Mouse (Mus musculus): ENCODE measurements at regions not wholly inside any gene's neighbourhood (a gene's known extent, or its start where the extent isn't known, plus 50 kb on each side); places are given as distances from the start of the nearest gene placed in this dataset.
"Not testable (repeated sequence)": the region's sequence is repeated elsewhere in the genome, so short reads cannot be mapped to it uniquely, and the experiment has no call there.

DNA sequence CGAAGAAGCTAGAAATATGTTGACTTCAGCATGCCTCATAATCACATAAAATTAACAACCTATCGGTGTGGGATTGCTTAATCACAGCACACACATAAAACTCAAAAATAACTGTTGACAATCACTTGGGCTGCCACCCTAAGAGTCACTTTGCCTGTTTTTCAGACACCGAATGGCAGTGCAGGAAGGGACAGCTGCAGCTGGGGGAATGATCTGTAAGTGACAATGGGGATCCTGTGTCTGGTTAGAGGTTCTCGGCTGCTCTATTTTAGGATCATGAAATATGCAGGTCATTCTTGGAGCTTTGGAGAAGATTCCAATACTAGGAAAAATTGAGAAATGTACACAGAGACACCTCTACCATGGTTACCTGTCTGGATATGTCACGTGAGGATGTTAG, 54.4 kb upstream of the Tcf12 start:
- no peak for DNase-seq

DNA sequence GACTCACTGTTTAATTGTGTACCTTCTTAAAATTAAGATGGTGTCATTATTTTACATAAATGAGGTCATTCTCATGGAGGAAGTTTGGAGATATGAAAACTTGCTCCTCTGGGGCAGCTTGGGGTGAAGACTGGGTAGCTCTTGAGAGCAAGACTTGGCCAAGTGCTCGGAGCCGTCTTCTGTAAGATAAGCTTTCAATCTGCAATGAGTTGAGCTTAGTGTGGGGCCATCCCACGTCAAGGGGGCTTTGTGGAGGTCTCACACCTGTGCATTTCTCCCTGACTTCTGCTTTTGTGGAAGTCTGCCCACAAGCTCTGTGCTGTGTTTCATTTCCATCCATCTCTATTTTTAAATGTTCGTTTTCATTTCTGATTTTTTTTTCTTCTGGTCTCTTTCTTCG, 54.9 kb upstream of the Tcf12 start:
- DNase-seq = no peak

DNA sequence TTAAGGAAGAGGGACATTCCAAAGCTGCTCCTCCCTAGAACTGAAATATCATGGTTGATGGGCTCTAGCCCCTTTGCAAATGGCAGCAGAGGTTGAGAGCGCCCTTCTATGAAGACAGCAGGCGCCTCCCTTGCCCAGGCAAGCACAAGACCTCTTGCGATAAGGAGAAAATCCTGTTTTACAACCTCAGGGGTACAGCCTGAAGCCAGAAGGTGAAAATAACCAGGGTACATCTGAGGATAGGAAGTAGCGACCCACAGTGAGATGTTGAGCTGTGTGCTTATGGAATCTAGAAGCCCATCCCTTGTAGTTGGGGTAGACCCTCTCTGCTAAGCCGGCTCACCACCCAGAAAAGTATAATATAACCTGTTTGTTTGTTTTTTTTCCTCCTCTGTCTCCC, 57.6 kb upstream of the Tcf12 start:
- no peak for DNase-seq

DNA sequence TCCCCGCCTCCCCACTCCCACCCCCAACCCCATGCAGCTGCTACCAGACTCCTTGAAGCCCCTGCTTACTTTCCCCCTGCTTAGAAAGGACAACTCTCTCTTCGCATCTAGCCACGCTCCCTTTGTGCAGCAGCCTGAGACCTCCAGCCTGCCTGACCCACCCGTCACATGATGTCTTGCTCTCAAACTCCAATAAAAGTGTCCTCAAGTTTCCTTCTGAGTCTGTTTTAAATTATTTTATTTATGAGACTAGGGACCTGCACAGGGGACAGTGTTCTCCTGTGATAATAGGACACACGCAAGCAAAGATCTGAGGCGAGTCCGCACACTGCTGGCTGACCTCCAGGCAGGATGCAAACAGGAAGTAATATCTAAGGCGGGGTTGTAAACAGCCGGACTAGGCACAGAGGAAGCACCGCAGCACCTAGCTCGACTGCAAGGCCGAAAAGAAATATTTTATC, 58.1 kb upstream of the Tcf12 start:
- DNase-seq = no peak

DNA sequence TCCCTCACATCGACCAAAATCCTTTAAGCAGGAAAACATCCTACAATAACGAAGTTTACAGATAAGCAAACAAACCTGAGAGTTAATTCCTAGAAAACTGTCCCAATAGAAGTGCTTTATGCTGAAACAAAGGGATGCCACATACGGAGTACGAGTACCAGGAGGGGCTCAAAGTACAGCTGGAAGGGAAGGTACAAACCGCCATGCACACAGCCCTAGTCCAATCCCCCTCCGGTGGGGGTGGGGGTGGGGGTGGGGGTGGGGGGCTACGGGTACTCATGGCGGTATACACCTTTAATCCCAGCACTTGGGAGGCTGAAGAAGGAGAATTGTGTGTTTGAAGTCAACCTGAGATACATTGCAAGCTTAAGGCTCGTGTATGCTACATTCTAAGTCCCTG, 58.6 kb upstream of the Tcf12 start:
- DNase-seq = no peak

DNA sequence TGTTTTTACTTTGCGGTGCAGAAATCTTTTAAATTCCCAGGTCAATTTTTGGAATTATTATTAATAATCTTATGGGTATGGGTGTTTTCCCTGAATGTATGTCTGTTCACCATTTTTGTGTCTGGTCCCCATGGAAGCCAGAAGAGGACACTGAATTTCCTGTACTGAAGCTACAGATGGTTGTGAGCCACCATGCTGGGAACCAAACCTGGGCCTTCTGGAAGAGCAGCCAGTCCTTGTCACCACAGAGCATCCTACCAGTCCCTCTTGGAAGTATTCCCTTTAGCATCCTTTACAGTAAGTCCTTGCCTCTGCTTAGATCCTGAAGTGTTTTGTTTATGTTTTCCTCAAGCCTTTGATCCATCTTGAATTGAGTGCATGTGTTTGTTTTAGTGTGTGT, 60.7 kb upstream of the Tcf12 start:
- no peak for DNase-seq

DNA sequence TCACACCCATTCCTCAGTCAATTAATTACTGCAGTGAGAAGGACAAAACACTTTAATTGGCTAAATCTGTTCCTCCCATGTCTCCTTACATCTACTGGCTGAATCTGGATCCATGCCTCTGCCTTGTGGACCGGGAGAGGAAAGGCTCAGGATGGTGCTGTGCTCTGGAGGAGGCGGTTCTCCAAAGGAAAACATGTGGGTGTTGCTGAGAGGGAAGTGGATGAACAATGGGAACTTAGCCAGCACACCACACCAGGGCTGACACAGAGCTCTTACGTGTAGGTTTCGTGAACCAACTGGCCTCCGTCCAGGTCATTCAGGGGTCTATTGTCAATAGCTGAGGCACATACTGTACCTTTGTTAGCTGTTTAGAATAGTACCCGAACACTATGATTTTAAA, 69.3 kb upstream of the Tcf12 start:
- DNase-seq = no peak

DNA sequence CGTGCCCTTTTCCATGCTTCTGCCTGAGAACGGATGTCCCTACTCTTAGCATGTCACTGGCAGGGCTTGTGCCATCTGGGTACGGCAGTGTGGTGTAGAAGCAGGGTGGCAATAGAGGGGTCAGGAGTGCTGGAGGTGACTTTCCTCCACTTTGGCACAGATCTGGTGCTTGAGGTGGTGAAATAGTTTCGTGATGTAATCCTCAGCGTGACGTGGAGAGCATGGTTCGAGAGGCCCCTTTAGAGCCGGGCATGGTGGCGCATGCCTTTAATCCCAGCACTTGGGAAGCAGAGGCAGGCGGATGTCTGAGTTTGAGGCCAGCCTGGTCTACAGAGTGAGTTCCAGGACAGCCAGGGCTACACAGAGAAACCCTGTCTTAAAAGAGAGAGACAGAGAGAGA, 71.7 kb upstream of the Tcf12 start:
- no peak for DNase-seq

DNA sequence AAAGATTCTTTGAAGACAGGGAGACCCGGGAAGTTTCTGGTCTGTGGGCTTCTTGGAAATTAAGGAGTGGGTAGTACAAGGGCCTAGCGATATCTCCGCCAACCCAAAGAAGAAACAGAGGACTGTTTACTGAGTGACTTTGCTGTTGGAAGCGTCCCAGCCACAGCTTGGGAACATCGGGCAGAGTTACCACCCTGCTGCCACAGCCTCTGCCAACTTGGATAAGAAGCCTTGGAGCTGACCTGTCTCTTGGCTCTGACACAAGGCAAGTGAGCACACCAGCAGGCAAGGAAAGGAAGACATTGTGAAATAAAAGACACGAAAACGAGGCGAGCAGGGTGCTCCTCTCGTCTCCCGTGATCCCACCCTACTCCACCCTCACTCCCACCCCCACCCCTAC, 72.3 kb upstream of the Tcf12 start:
- no peak for DNase-seq

DNA sequence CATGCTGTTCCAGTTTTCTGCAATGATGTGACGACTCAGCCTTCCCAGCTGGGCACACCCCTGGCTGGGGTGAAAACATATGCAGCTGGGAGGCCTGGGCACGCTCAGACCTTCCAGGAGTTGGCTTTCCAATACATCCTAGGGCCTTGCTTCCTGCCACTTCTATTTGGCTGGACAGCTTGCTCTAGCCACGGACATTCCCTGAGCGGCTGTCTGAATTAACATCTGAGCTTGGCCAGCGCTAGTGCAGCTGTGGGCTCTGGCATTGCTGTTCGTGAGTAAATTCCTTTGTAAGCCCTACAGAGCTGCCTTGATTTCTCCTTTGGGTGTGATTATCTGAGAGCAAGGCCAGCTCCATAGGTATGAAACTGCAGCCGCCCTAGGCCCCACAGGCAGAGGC, 78.2 kb upstream of the Tcf12 start:
- no peak for DNase-seq

DNA sequence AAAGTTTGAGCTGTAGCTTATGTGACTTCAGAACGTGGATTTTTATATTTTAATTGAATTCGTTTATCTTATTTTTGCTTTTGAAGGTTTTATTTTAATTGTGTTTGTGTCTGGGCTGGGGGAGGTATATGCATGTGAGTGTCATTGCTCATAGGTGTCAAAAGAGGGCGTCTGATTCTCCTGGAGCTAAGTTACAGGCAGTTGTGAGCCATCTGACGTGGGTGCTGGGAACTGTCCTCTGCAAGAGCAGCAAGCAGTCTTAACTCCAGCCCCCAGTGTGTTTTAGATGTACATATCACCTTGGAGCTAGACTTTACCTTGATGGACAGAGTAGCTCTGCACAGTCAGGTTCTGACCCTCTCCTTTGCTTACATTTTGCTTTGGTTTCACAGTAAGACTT, 79.0 kb upstream of the Tcf12 start:
- no peak for DNase-seq

DNA sequence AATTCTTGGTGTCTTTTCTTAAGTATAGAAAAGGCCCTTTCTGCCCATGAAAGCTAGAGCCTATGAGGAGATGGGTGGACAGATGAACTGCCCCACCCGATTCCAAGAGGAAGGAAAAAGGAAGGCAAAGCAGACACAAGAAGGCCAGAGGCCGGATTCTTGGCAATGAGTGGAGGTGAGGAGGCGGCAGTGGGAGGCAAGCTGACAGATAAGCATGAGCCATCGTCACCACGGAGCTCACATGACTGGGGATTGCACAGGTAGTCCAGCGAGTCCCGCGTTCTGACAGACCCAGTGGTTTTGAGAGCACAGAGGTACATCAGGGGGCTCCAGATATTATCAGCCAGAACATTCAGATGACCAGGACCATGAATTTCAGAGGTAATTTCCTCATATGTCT, 79.4 kb upstream of the Tcf12 start:
- DNase-seq = no peak

DNA sequence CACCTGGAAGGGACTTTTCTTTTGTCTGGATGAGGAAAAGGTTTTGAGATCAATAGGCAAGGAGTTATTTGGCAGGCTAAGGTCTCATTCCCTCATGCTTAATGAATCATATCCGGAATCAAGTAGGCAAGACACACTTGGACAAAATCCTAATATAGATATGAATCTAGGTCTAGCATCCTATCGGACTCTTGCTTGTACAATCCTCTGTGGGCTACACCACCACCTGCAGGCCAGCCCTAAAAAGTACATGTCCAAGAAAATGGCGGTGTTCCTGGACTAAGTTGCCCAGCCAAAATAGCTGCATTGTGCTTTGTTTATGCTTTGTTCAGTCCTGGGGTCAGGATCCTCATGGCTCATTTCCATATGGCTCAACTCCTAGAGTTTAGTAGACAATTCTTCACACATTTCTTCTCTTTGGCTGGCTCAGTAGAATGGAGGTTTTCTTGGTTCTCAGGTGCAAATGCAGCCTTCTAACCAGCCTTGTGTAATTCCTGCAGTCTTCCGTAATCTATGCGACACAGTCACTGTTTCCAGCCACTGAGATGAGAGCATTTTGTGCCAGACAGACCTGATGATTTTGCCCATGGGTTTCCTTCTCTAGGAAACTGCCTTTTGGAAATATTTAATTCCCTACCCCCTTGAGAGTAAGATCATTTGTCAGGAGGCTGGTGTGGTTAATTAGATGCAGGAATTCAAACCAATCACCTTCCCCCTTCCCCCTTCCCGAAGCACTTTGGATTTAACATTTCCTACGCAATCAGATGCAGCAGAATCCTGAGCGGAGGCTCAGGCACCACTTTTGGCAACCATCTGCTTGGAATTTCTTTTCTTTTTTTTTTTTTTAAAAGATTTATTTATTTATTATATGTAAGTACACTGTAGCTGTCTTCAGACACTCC, 80.6 kb upstream of the Tcf12 start:
- DNase-seq = peak in 1 of 2 experiments; percentile 29

DNA sequence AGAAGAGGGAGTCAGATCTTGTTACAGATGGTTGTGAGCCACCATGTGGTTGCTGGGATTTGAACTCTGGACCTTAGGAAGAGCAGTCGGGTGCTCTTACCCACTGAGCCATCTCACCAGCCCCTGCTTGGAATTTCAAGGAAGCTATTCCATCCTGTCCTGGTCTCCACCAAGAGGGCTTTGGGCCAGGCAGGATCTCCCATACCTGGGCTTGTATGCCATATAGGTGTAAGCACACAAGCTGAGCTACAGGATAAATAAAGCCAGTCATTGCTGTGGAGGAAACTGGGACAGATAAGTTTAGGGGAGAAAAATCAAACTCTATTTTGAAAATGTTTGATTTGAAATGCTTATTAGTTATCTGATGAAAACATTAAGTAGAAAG, 81.3 kb upstream of the Tcf12 start:
- not testable (repeated sequence) for DNase-seq

DNA sequence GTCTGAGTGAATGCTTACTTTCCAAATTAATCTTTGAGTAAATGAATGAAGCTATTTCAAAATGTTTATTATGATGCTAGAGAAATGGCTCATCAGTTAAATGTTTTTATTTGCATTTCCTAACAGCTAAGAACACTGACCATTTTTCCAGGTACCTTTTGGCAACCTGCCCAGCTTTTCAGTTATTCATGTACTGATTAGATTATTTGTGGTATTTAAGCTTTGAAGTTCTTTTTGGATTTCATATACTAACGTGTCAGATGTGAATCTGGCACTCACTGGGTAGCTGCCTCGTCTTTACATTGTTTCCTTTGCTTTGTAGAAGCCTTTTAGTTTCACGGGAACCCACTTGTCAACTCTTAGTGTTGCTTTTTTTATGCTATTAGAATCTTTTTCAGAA, 79.3 kb upstream of the Zfp280d start:
- no peak for DNase-seq

DNA sequence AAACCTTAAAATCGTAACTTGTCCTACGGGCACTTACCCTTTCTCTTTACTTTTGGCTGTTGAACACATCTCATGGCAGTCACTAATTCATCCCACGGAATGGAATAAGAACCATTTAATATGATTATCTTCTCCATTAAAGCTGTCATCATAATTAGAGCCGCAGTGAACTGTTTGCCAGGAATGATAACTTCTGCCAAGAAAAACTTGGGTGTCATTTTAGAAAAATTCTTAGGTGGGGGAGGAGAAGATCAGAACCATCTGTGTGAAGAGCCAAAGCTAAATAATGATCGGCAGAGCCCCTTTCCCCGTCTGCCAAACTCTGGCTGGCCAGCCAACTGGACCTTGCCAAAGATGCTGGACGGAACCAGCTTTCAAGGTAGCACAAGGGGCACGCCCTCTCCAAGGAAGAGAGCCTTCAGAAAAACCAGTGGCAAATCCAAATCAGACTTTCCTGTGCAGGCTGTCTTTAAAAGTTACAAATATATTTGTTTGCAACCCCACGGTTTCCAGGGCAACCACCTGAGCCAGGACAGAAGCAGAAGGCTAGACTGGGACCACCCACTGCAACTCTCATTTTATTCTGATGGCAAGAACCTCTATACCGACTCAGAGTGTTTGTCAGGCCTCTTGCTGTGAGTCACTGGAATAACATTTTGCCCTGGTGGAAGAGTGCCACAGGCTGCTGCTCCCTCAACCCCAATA, 77.9 kb upstream of the Zfp280d start:
- no peak for DNase-seq

DNA sequence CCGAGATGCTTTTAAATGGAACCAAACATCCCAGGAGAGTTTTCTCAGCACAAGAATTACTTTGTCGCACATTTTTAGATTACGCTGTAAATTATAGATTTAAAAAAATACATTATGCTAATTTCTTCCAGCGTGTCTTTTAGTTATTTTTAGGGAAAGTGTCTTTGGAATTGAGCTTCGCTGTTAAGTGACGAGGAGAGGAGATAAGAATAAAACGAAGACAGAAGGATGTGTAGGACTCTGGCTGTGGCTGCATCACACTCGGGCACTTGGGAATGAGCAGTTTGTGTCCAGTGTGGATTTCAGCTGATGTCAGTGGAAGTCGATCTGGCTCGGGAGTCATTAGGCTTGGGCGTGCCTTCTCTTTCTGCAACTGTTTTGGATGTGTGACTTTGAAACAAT, 77.3 kb upstream of the Zfp280d start:
- DNase-seq = no peak

DNA sequence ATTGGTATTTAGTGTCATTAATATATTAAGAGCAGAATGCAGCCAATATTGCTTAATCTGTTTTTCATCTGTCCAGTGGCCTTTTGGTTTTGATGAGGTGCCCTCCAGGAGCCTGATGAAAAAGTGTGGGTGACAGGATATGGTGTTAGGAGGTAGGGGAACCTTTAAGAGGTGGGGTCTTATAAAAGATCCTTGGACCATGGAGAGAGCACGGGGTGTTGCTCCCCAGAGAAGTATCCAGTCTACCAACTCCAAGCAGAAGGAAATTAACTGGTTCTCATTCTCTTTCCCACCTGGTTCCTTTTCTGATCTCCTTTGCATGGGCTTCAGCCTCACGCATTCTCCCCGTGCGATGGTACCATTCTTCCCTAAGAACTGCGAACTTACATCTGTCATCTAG, 75.7 kb upstream of the Zfp280d start:
- DNase-seq = no peak

DNA sequence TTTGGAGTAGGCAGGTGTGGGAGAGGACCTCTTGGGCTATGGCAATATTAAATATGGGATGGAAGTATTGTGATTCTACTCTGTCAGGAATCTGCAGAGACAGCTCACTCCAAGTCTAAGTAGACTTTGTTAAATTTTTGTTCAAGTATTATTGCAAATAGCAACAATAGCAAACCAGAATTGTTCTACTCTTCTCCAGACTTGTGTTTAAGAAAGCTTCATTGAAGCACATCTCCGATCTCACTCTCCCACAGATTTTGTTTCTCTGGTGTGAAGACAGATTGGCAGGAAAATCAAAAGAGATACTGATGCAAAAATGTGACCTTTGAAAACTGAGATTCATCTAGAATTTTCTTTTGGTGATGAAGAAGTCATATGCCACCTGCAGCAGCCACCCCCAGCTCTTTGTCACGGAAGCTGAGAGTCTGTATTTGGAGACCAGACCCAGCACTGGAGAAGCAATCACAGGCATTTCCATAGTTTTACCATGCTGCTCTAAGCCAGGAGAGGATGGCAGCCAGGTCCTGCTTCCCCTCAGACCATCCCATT, 70.2 kb upstream of the Zfp280d start:
- no peak for DNase-seq

DNA sequence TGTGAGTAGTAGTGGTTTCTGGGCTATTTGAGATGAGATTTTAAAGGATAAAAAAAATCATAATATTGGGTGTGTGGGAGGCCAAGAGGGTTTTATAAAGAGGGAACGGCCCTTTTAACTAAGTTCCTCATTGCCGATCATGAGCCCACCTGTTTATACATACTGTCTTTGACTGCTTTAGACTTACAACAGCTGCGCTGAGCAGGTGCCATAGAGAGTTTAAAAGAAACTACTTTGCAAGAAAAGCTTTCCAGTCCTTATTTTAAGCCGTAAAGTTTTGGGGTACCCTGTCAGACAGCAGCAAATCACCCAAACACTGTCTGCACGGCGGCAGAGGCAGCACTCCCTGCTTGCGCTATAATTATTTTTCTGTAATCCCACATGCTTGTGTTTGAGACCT, 68.8 kb upstream of the Zfp280d start:
- peak in 1 of 2 experiments; percentile 20 for DNase-seq

DNA sequence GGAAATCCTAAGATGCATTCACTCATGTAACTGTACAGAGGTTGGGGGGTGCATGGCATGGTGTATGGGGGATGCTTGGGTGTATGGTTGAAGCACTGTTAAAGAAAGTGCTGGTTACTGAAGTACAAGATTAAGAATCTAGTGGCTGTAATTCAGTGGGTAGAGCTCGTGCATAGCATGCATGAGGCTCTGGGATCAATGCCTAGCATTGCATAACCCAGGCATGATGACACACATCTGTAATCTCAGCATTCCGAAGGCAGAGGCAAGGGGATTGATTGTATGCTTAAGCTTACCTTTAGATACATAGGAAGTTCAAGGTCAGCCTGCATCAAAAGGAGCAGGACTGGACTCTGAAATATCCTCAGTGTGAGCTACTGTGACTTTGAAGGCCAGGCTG, 67.7 kb upstream of the Zfp280d start:
- DNase-seq = no peak

DNA sequence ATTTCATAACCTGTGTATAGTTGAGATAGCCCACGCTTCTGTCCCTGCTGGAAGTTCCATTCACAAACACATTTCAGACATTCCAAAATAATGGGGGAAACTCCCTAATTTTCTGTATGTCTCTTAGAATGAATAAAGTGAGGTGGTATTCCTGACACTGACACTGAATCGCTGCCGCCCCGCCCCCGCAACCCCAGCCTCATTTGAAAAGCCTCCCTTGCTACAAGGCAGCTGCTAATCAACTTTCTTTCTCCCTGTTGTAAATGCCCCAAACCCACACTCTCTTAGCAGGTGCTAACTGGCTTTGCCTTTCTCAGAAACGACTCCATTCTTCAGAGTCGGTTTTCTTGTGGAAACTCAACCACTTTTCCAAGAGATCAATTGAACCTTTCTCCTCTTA, 66.4 kb upstream of the Zfp280d start:
- DNase-seq = no peak

DNA sequence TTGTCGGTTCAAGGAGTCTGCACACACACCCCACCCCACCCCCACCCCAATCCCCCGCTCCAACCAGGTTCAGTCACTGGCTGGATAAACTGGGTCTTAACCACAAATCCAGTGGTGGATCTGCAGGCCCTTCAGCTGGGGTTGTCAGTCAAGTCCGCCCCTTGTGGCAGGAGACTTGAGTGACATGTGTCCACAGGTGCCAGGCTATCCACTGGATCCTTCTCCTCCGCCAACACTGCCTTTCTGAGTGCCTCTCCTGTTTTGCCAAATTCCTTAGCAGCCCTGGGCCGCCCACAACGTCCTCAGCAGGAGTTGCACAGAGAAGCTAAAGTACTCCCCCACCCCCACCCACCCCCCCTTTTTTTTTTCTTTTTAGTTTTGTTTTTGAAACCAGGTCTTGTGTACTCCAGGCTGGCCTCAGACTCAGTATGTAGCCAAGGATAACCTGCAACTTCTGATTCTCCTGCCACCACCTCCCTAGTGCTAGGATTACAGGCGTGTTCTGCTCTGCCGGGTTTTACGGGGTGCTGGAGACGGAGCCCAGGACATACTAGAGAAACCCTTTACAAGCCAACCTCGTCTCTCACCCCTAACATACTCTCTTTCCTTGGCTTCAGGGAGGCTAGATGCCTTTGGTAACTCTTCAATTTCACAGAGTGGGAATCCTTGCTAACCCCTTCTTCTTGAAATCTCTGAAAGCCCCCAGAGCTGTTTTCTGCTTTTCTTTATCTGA, 57.2 kb upstream of the Zfp280d start:
- no peak for DNase-seq
